Mouse (Mus musculus) hindbrain, embryonic 11.5 days (tissue): ENCODE data around the gene Bola1. TPM values are rescaled to one million over a fixed set of nuclear protein-coding genes. Genes with fewer than 3 reads are reported as not detected.
"Not testable (repeated sequence)": the region's sequence is repeated elsewhere in the genome, so short reads cannot be mapped to it uniquely, and the experiment has no call there.

Experiments
- ATAC-seq: fragments of 200-750 bp; cut with Nextera tagmentation; 2 replicates; pipeline ENCODE4 v1.8.0; 2017; ENCODE audit warnings: mild to moderate bottlenecking, moderate TSS enrichment, moderate library complexity; ENCODE audit not compliant: low FRiP score
- DNase-seq: peaks from one replicate; pipeline ENCODE4 v3.0.0-alpha.2; 2015; ENCODE audit warnings: low spot score
- H3K27ac ChIP-seq: fragments of 300-500 bp; sonication (generic); 2 replicates; pipeline ENCODE4 v1.5.1; 2014; ENCODE audit warnings: mild to moderate bottlenecking, low read depth, low read length
- H3K27me3 ChIP-seq: fragments of 300-500 bp; sonication (generic); 2 replicates; pipeline ENCODE4 v1.6.1; 2014; ENCODE audit warnings: mild to moderate bottlenecking, low read length, moderate library complexity, mixed read lengths; ENCODE audit not compliant: control insufficient read depth, insufficient read depth
- H3K36me3 ChIP-seq: fragments of 300-500 bp; sonication (generic); 2 replicates; pipeline ENCODE4 v1.6.1; 2014; ENCODE audit warnings: mild to moderate bottlenecking, low read length, moderate library complexity, mixed read lengths; ENCODE audit not compliant: control insufficient read depth, insufficient read depth
- H3K4me1 ChIP-seq: fragments of 300-500 bp; sonication (generic); replicated peaks from 2 replicates; pipeline ENCODE4 v1.6.1; 2014; ENCODE audit warnings: low read length, mixed read lengths; ENCODE audit not compliant: control insufficient read depth, insufficient read depth
- H3K4me2 ChIP-seq: fragments of 300-500 bp; sonication (generic); replicated peaks from 2 replicates; pipeline ENCODE4 v1.6.1; 2014; ENCODE audit warnings: mild to moderate bottlenecking, low read depth, low read length
- H3K4me3 ChIP-seq: fragments of 300-500 bp; sonication (generic); 2 replicates; pipeline ENCODE4 v1.5.1; 2014; ENCODE audit warnings: low read depth, low read length
- H3K9ac ChIP-seq: fragments of 300-500 bp; sonication (generic); 2 replicates; pipeline ENCODE4 v1.6.1; 2014; ENCODE audit warnings: low read depth, low read length
- H3K9me3 ChIP-seq: fragments of 300-500 bp; sonication (generic); 2 replicates; pipeline ENCODE4 v1.6.1; 2016; ENCODE audit warnings: low read length; ENCODE audit not compliant: control insufficient read depth
- WGBS: fragments of 180-500 bp; shearing (Covaris S2); extraction: QIAGEN DNeasy Blood & Tissue Kit; methylation state at CpG from one replicate; pipeline ENCODE4 v1.1.7; 2014; 5-methylcytosine and 5-hydroxymethylcytosine counted together
- polyA plus RNA-seq: library from polyadenylated mRNA; unstranded; fragments of >200 nt; fragmentation: Nextera tagmentation; extraction: Ambion mirVana; gene quantifications from 2 replicates; pipeline ENCODE4 v1.2.1, GENCODE M21; 2014

The Bola1 gene
- polyA plus RNA-seq, 1 experiment from 2014 or later: 73.3 TPM

DNA sequence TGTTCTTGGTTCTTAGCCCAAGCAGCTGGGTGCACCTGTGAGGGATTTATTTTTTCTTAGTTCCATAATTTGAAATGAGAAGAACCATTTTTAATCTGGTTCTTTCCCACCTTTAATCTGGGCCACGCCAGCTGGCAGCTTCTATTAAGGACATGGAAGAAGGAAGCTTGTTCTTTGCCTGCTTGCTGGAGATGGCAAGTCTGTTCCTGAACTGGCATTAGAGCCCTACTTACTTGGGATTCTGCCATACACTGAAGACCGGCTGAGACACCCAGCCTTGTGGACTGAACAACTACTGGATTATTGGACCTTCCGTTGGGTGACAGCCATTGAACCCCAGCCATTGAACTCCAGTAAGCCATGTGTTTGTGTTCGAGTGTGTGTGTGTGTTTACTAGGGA lies 3.3 kb upstream of the Bola1 start:
- Histone ChIP-seq H3K27ac (no peak overlapping the region), H3K9me3 (no peaks in the 10 kb centered on the region), H3K36me3 (no peaks in the 10 kb centered on the region), H3K9ac (no peak overlapping the region), H3K4me1 (peaks cover 6% of the 10 kb centered on the region), H3K4me3 (no peak overlapping the region), H3K4me2 (no peak overlapping the region), H3K27me3 (no peaks in the 10 kb centered on the region)
- ATAC-seq (no peak), DNase-seq (no peak)
- 90% methylated on average over 4 of the region's 4 CpGs for WGBS

DNA sequence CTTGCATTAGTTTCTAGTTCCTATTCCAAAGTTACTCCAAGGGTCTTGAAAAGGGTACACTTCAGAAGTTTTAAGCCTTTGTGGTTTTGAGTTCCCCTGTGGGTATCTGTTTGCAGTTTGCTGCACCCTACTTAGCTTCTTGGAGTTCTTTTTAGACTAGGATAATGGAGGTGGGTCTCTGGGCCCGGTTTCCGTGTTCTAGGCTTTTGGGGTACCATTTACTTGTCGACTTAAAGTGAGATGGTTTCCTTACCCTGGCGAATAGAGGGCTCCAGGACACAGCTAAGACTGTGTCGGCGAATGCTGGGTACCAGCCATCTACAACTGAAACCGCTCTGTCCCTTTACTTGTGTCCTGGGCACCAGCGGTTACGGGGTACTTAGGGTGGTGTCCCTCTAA lies 2.1 kb upstream of the Bola1 start:
- DNase-seq (peak; percentile 37), ATAC-seq (no peak)
- Histone ChIP-seq H3K4me3 (peak overlapping the region; percentile 62), H3K4me1 (peaks cover 6% of the 10 kb centered on the region), H3K36me3 (no peaks in the 10 kb centered on the region), H3K27me3 (no peaks in the 10 kb centered on the region), H3K4me2 (peak overlapping the region; percentile 87), H3K27ac (peak overlapping the region; percentile 96), H3K9ac (peak overlapping the region; percentile 84), H3K9me3 (no peaks in the 10 kb centered on the region)
- 20% methylated on average over 9 of the region's 9 CpGs for WGBS

DNA sequence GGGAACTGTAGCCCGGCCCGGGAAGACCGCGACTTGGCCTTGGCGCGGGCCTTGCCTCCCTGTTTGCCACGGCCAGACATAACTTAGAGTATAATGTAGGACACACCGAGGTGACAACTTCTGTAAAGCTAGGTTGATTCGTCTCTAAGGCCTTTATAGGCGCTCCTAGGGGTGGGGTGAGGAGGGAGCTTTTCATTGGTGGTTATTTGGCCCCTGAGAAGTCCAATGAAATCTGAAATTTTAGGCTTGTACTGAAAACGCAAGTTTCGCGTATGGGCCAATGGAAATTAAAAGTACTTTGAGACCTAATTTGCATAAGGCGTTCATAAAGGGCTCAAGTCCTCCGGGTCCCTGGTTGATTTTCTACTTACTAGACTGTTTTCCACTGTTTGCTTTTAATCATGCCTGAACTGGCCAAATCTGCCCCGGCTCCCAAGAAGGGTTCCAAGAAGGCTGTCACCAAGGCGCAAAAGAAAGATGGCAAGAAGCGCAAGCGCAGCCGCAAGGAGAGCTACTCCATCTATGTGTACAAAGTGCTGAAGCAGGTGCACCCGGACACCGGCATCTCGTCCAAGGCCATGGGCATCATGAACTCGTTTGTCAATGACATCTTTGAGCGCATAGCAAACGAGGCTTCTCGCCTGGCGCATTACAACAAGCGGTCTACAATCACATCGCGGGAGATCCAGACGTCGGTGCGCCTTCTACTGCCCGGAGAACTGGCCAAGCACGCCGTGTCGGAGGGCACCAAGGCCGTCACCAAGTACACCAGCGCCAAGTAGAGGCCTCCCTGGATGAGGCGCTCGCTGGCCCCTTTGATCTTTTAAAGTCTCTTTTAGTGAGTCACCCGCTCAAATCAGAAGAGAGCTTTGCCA lies 1.5 kb upstream of the Bola1 start, which contains the start of the genes Hist2h2ac and Hist2h2be:
Gene Hist2h2ac (minus strand): TSS at position 116 of the 875 bp plus-strand sequence.
Gene Hist2h2be (plus strand): TSS at position 355 of the 875 bp plus-strand sequence.
- Histone ChIP-seq H3K4me3 (peak within 1 kb of the TSS; percentile 62), H3K4me2 (peak within 1 kb of the TSS; percentile 87), H3K36me3 (no peaks in the 10 kb centered on the region), H3K9me3 (no peaks in the 10 kb centered on the region), H3K4me1 (peaks cover 6% of the 10 kb centered on the region), H3K27me3 (no peaks in the 10 kb centered on the region), H3K27ac (peak within 1 kb of the TSS; percentile 96), H3K9ac (peak within 1 kb of the TSS; percentile 84)
- ATAC-seq (peak; percentile 82), DNase-seq (peak; percentile 83)
- under 1% methylated on average over 43 of the region's 43 CpGs for WGBS

DNA sequence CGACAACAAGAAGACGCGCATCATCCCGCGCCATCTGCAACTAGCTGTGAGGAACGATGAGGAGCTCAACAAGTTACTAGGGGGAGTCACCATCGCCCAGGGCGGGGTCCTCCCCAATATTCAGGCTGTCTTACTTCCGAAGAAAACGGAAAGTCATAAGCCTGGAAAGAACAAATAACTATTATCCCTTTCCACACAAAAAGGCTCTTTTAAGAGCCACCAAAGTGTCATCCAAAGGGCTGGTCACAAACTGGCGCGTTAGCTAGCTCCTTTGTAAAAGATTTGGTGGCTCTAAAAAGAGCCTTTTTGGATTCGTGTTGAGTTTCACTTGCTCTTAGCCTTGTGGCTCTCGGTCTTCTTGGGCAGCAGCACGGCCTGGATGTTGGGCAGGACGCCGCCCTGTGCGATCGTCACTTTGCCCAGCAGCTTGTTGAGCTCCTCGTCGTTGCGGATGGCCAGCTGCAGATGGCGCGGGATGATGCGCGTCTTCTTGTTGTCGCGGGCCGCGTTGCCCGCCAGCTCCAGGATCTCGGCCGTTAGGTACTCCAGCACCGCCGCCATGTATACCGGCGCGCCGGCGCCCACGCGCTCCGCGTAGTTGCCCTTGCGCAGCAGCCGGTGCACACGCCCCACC lies 739 bp upstream of the Bola1 start:
- H3K4me1 ChIP-seq, H3K9me3 ChIP-seq, H3K27me3 ChIP-seq, H3K36me3 ChIP-seq: not testable (repeated sequence)
- Histone ChIP-seq H3K9ac (peak overlapping the region; percentile 84), H3K27ac (peak overlapping the region; percentile 96), H3K4me2 (peak overlapping the region; percentile 87), H3K4me3 (peak overlapping the region; percentile 62)
- DNase-seq (peak; percentile 62), ATAC-seq (peak; percentile 27; the same call in 1 of the 2 replicates)
- WGBS: under 1% methylated on average over 27 of the region's 47 CpGs

DNA sequence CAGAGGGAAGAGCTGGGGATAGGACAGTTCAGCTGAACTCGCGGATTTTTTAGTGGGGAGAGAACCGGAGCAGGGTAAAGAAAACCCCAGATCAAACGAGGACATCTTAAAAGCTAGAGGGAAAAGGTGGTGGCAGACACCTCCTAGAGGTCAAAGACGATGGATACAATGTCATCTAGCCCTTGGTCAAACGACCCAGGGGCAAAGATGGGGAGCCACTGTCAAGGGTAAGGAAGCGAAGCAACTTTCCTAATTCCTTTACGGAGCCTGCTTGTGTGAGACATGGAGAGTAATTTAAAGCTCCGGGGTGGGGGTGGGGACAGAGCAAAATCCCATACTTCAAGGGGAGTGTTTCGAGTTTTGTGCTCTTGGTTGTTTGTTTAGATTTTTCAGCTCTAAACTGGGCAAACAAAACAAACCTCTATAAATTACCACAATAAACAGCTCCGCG lies 293 bp downstream of the Bola1 start:
- Histone ChIP-seq H3K4me2 (peak overlapping the region; percentile 87), H3K36me3 (no peaks in the 10 kb centered on the region), H3K9ac (peak overlapping the region; percentile 84), H3K27ac (peak overlapping the region; percentile 96), H3K27me3 (no peaks in the 10 kb centered on the region), H3K4me3 (peak overlapping the region; percentile 62), H3K9me3 (no peaks in the 10 kb centered on the region), H3K4me1 (peaks cover 6% of the 10 kb centered on the region)
- WGBS: under 1% methylated on average over 12 of the region's 12 CpGs
- ATAC-seq (peak; percentile 47), DNase-seq (no peak)

DNA sequence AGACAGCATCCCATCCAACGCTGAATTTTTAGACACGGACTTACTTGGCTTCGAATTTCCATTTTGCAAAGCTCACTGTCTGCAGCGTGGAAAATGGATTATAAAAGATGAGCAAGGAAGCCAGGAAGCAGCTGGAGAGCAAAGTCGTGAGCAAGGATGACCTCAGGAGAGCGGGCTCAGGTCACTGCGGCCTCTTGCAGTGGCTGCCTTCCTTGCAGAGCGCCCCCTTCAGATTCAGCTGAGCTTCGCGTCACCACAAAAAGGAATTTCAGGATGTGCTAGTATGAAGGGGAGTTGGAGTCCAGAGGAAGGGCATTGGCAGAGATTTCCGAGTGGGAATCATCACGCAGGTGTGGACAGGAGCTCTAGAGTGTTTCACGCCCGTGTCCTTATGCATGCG lies 10.3 kb downstream of the Bola1 start:
- no peaks in the 10 kb centered on the region for H3K27me3 ChIP-seq
- DNase-seq: peak; percentile 22

DNA sequence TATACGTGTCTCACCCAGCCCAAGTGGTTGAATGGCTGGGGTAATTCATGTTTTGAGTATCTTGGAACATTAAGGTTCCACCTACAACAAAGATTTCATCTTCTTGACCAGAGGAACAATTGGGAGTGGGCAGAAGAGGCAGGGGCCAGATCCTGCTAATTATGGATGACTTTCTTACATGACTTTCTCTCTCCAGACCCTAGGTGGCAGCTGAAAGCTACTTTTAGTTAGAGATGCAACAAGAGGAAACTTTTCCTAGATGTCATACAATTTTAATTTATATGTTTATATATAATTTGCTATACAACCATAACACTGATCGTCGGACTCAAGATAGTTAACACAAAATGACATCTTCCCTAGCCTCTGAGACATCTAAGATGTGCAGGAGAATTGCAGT lies 11.7 kb downstream of the Bola1 start:
- Histone ChIP-seq H3K4me1 (no peaks in the 10 kb centered on the region), H3K27me3 (no peaks in the 10 kb centered on the region), H3K9ac (no peak overlapping the region), H3K4me2 (no peak overlapping the region), H3K36me3 (no peaks in the 10 kb centered on the region), H3K9me3 (no peaks in the 10 kb centered on the region), H3K4me3 (no peak overlapping the region), H3K27ac (no peak overlapping the region)
- 87% methylated on average over 3 of the region's 3 CpGs for WGBS
- no peak for DNase-seq
- no peak for ATAC-seq

More for the DNA sequence above, 10.3 kb downstream of the Bola1 start:
- H3K9ac ChIP-seq: no peak overlapping the region
- H3K4me3 ChIP-seq: no peak overlapping the region
- H3K36me3 ChIP-seq: no peaks in the 10 kb centered on the region
- ATAC-seq: no peak
- no peaks in the 10 kb centered on the region for H3K9me3 ChIP-seq
- no peak overlapping the region for H3K27ac ChIP-seq
- 22% methylated on average over 15 of the region's 15 CpGs for WGBS
- no peaks in the 10 kb centered on the region for H3K4me1 ChIP-seq
- H3K4me2 ChIP-seq: no peak overlapping the region

DNA sequence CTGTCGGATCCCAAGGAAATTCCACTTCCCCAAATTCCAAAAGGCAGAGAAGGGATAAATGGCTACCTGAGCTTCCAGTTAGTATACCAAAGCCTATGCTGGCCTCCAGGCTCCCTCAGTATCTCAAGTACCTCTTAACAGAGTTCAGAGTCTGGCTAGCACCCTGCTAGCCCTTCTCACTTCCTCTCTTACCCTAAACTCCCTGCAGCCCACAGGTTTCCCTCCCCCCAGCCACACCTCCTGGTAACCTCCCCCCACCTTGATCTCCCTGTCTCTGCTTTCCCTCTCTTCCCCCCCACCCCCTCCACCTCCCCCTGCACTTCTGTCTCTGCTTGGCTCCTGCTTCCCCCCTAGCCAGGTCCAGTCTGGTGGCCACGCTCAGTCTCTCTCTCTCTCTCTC lies 19.8 kb downstream of the Bola1 start:
- ATAC-seq: no peak
- no peak overlapping the region for H3K4me2 ChIP-seq
- WGBS: 69% methylated on average over 2 of the region's 2 CpGs

More for the DNA sequence above, 19.8 kb downstream of the Bola1 start:
- no peak overlapping the region for H3K9ac ChIP-seq
- no peak overlapping the region for H3K4me3 ChIP-seq
- no peak overlapping the region for H3K27ac ChIP-seq
- no peak for DNase-seq
- H3K4me1 ChIP-seq: peaks cover 4% of the 10 kb centered on the region; the same call in 1 of the 2 replicates
- H3K27me3 ChIP-seq: no peaks in the 10 kb centered on the region
- H3K9me3 ChIP-seq: no peaks in the 10 kb centered on the region
- H3K36me3 ChIP-seq: no peaks in the 10 kb centered on the region
